Mouse (Mus musculus): Measurements from ENCODE around the gene Kif26b. TPM values are rescaled to one million over a fixed set of nuclear protein-coding genes. Genes with fewer than 3 reads are reported as not detected.

Kif26b gene
- polyA plus RNA-seq, 1 experiment from 2014 or later = 0.10 TPM

GRCm38 (mm10) chr1:178639951-178640350 lies 111.0 kb downstream of the Kif26b start:
- Histone ChIP-seq H3K27ac (no peak overlapping the region), H3K9me3 (replicated peaks) (no peaks in the 10 kb centered on the region), H3K4me3 (replicated peaks) (no peak overlapping the region), H3K9ac (no peak overlapping the region), H3K36me3 (no peaks in the 10 kb centered on the region), H3K27me3 (no peaks in the 10 kb centered on the region), H3K4me2 (no peak overlapping the region), H3K4me1 (replicated peaks) (peaks cover 48% of the 10 kb centered on the region)
- DNase-seq (no peak), ATAC-seq (ENCODE audit: low read depth) (no peak)
- 64% methylated on average over 6 of the region's 6 CpGs for WGBS (ENCODE audit: insufficient replicate concordance)

- Histone ChIP-seq H3K27ac (no peak overlapping the region), H3K9ac (no peak overlapping the region), H3K4me2 (no peak overlapping the region), H3K4me3 (replicated peaks) (no peak overlapping the region), H3K36me3 (no peaks in the 10 kb centered on the region), H3K4me1 (replicated peaks) (peaks cover 45% of the 10 kb centered on the region), H3K27me3 (no peaks in the 10 kb centered on the region), H3K9me3 (replicated peaks) (no peaks in the 10 kb centered on the region)
- DNase-seq = no peak
- ATAC-seq (ENCODE audit: low read depth) = no peak
- WGBS (ENCODE audit: insufficient replicate concordance) = 64% methylated on average over 11 of the region's 11 CpGs
Measured at GRCm38 (mm10) chr1:178640719-178641455, 112.0 kb downstream of the Kif26b start.

- H3K4me3 ChIP-seq (replicated peaks) = no peak overlapping the region
- H3K4me2 ChIP-seq = no peak overlapping the region
- no peak overlapping the region for H3K9ac ChIP-seq
- no peaks in the 10 kb centered on the region for H3K27me3 ChIP-seq
- ATAC-seq (ENCODE audit: low read depth) (no peak), DNase-seq (no peak)
- WGBS (ENCODE audit: insufficient replicate concordance) = 59% methylated on average over 2 of the region's 2 CpGs
- no peaks in the 10 kb centered on the region for H3K36me3 ChIP-seq
- peaks cover 42% of the 10 kb centered on the region for H3K4me1 ChIP-seq (replicated peaks)
- H3K27ac ChIP-seq = no peak overlapping the region
- H3K9me3 ChIP-seq (replicated peaks) = no peaks in the 10 kb centered on the region
Measured at GRCm38 (mm10) chr1:178641788-178642187, 112.9 kb downstream of the Kif26b start.

- 23% methylated on average over 4 of the region's 4 CpGs for WGBS (ENCODE audit: insufficient replicate concordance)
- peaks cover 24% of the 10 kb centered on the region for H3K4me1 ChIP-seq (replicated peaks)
- no peaks in the 10 kb centered on the region for H3K9me3 ChIP-seq (replicated peaks)
- ATAC-seq (ENCODE audit: low read depth) (peak; percentile 91), DNase-seq (peak; percentile 9)
- no peak overlapping the region for H3K4me2 ChIP-seq
- H3K4me3 ChIP-seq (replicated peaks) = no peak overlapping the region
- H3K27me3 ChIP-seq = no peaks in the 10 kb centered on the region
- no peak overlapping the region for H3K9ac ChIP-seq
- H3K36me3 ChIP-seq = no peaks in the 10 kb centered on the region
- no peak overlapping the region for H3K27ac ChIP-seq
Measured at GRCm38 (mm10) chr1:178644954-178645353, 116.0 kb downstream of the Kif26b start.

GRCm38 (mm10) chr1:178646589-178646988 lies 117.7 kb downstream of the Kif26b start:
- ATAC-seq (ENCODE audit: low read depth) = no peak
- peaks cover 24% of the 10 kb centered on the region for H3K4me1 ChIP-seq (replicated peaks)
- no peaks in the 10 kb centered on the region for H3K27me3 ChIP-seq
- WGBS (ENCODE audit: insufficient replicate concordance) = 59% methylated on average over 4 of the region's 4 CpGs
- H3K4me2 ChIP-seq = no peak overlapping the region
- no peak overlapping the region for H3K27ac ChIP-seq
- H3K9ac ChIP-seq = no peak overlapping the region
- no peaks in the 10 kb centered on the region for H3K36me3 ChIP-seq
- no peaks in the 10 kb centered on the region for H3K9me3 ChIP-seq (replicated peaks)
- H3K4me3 ChIP-seq (replicated peaks) = no peak overlapping the region
- DNase-seq = no peak

- no peaks in the 10 kb centered on the region for H3K9me3 ChIP-seq (replicated peaks)
- H3K4me2 ChIP-seq = no peak overlapping the region
- no peaks in the 10 kb centered on the region for H3K36me3 ChIP-seq
- H3K27me3 ChIP-seq = no peaks in the 10 kb centered on the region
- H3K9ac ChIP-seq = no peak overlapping the region
- no peaks in the 10 kb centered on the region for H3K4me1 ChIP-seq (replicated peaks)
- DNase-seq = no peak
- H3K27ac ChIP-seq = no peak overlapping the region
- 72% methylated on average over 4 of the region's 4 CpGs for WGBS (ENCODE audit: insufficient replicate concordance)
- H3K4me3 ChIP-seq (replicated peaks) = no peak overlapping the region
- no peak for ATAC-seq (ENCODE audit: low read depth)
Measured at GRCm38 (mm10) chr1:178655525-178655924, 126.6 kb downstream of the Kif26b start.

- no peak for ATAC-seq (ENCODE audit: low read depth)
- H3K9me3 ChIP-seq (replicated peaks) = no peaks in the 10 kb centered on the region
- H3K36me3 ChIP-seq = no peaks in the 10 kb centered on the region
- WGBS (ENCODE audit: insufficient replicate concordance) = 40% methylated on average over 3 of the region's 3 CpGs
- no peaks in the 10 kb centered on the region for H3K4me1 ChIP-seq (replicated peaks)
- H3K9ac ChIP-seq = no peak overlapping the region
- no peak overlapping the region for H3K4me2 ChIP-seq
- H3K27ac ChIP-seq = no peak overlapping the region
- H3K27me3 ChIP-seq = no peaks in the 10 kb centered on the region
- H3K4me3 ChIP-seq (replicated peaks) = no peak overlapping the region
- DNase-seq = no peak
Measured at GRCm38 (mm10) chr1:178661035-178661434, 132.1 kb downstream of the Kif26b start.

- no peaks in the 10 kb centered on the region for H3K36me3 ChIP-seq
- no peak overlapping the region for H3K27ac ChIP-seq
- no peak overlapping the region for H3K4me2 ChIP-seq
- no peaks in the 10 kb centered on the region for H3K27me3 ChIP-seq
- no peaks in the 10 kb centered on the region for H3K4me1 ChIP-seq (replicated peaks)
- H3K4me3 ChIP-seq (replicated peaks) = no peak overlapping the region
- ATAC-seq (ENCODE audit: low read depth) (no peak), DNase-seq (no peak)
- no peak overlapping the region for H3K9ac ChIP-seq
- WGBS (ENCODE audit: insufficient replicate concordance) = 19% methylated on average over 5 of the region's 5 CpGs
- H3K9me3 ChIP-seq (replicated peaks) = no peaks in the 10 kb centered on the region
Measured at GRCm38 (mm10) chr1:178661556-178661955, 132.6 kb downstream of the Kif26b start.

GRCm38 (mm10) chr1:178663539-178663938 lies 134.6 kb downstream of the Kif26b start:
- H3K4me3 ChIP-seq (replicated peaks) = no peak overlapping the region
- no peaks in the 10 kb centered on the region for H3K27me3 ChIP-seq
- no peak overlapping the region for H3K4me2 ChIP-seq
- no peak overlapping the region for H3K9ac ChIP-seq
- 81% methylated on average over 1 of the region's 1 CpGs for WGBS (ENCODE audit: insufficient replicate concordance)
- DNase-seq (no peak), ATAC-seq (ENCODE audit: low read depth) (no peak)
- no peaks in the 10 kb centered on the region for H3K36me3 ChIP-seq
- H3K4me1 ChIP-seq (replicated peaks) = no peaks in the 10 kb centered on the region
- no peaks in the 10 kb centered on the region for H3K9me3 ChIP-seq (replicated peaks)
- no peak overlapping the region for H3K27ac ChIP-seq

GRCm38 (mm10) chr1:178664271-178664969 lies 135.5 kb downstream of the Kif26b start:
- WGBS (ENCODE audit: insufficient replicate concordance) = 48% methylated on average over 5 of the region's 5 CpGs
- no peak for ATAC-seq (ENCODE audit: low read depth)
- no peak overlapping the region for H3K4me3 ChIP-seq (replicated peaks)
- DNase-seq = no peak
- H3K27me3 ChIP-seq = no peaks in the 10 kb centered on the region
- H3K4me1 ChIP-seq (replicated peaks) = no peaks in the 10 kb centered on the region
- no peaks in the 10 kb centered on the region for H3K9me3 ChIP-seq (replicated peaks)
- no peak overlapping the region for H3K4me2 ChIP-seq
- no peaks in the 10 kb centered on the region for H3K36me3 ChIP-seq
- no peak overlapping the region for H3K27ac ChIP-seq
- H3K9ac ChIP-seq = no peak overlapping the region

- H3K4me2 ChIP-seq = no peak overlapping the region
- H3K9me3 ChIP-seq (replicated peaks) = no peaks in the 10 kb centered on the region
- WGBS (ENCODE audit: insufficient replicate concordance) = 66% methylated on average over 7 of the region's 7 CpGs
- H3K4me3 ChIP-seq (replicated peaks) = no peak overlapping the region
- ATAC-seq (ENCODE audit: low read depth) (no peak), DNase-seq (no peak)
- H3K4me1 ChIP-seq (replicated peaks) = no peaks in the 10 kb centered on the region
- no peaks in the 10 kb centered on the region for H3K36me3 ChIP-seq
- no peak overlapping the region for H3K27ac ChIP-seq
- no peaks in the 10 kb centered on the region for H3K27me3 ChIP-seq
- no peak overlapping the region for H3K9ac ChIP-seq
Measured at GRCm38 (mm10) chr1:178666524-178666923, 137.6 kb downstream of the Kif26b start.

- Histone ChIP-seq H3K27ac (no peak overlapping the region), H3K27me3 (no peaks in the 10 kb centered on the region), H3K4me2 (no peak overlapping the region), H3K4me3 (replicated peaks) (no peak overlapping the region), H3K9me3 (replicated peaks) (no peaks in the 10 kb centered on the region), H3K9ac (no peak overlapping the region), H3K36me3 (no peaks in the 10 kb centered on the region), H3K4me1 (replicated peaks) (no peaks in the 10 kb centered on the region)
- DNase-seq = no peak
- ATAC-seq (ENCODE audit: low read depth) = no peak
- WGBS (ENCODE audit: insufficient replicate concordance) = 64% methylated on average over 7 of the region's 7 CpGs
Measured at GRCm38 (mm10) chr1:178667808-178668207, 138.9 kb downstream of the Kif26b start.

Data from liver, embryonic 13.5 days (tissue).